27 mouse cellular contexts compared by ENCODE assay signal in the genomic region with DNA sequence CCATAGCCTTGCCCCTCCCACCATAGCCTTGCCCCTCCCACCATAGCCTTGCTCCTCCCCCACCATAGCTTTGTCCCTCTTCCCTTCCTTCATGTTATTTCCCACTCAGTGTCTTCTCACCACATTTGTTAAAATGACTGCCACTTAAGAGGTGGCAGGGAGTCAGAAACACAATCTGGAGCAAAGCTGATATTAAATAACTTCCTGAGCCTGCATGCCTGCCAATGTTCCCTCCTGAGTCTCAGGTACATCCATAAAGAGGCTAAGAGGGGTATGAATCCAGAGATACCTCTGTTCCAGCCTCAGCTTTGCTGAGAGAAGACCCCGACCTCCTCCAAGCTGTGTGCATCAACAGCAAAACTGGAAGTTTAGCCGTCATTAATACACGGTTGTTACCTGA.
"Had no signal": no experiment of that assay in that cellular context is flagged by ENCODE, and none has a peak within 500 bp of the region (broad histone marks: within the 10 kb centered on the region; RNA-seq: fewer than 3 reads in every experiment).

No protein-coding gene starts in this region.

- H3K36me3 ChIP-seq: heart, embryonic 10.5 days; heart, embryonic 12.5 days; hindbrain, embryonic 10.5 days; hindbrain, embryonic 12.5 days; intestine, embryonic 15.5 days; limb, embryonic 10.5 days; limb, embryonic 12.5 days; liver, embryonic 13.5 days; liver, embryonic 15.5 days had no signal

- H3K9me3 ChIP-seq: heart, embryonic 10.5 days; heart, embryonic 12.5 days; hindbrain, embryonic 10.5 days; hindbrain, embryonic 12.5 days; intestine, embryonic 15.5 days; limb, embryonic 10.5 days; limb, embryonic 12.5 days; liver, embryonic 13.5 days; liver, embryonic 15.5 days had no signal

- H3K9ac ChIP-seq: heart, embryonic 12.5 days; hindbrain, embryonic 12.5 days; hindbrain, embryonic 14.5 days; intestine, embryonic 15.5 days; limb, embryonic 12.5 days; liver, embryonic 13.5 days; liver, embryonic 15.5 days; liver, postnatal 0 days had no signal

- H3K4me1 ChIP-seq: heart, embryonic 10.5 days; heart, embryonic 12.5 days; limb, embryonic 10.5 days; limb, embryonic 12.5 days; liver, embryonic 13.5 days; liver, embryonic 15.5 days had no signal

- H3K4me2 ChIP-seq: heart, embryonic 12.5 days; hindbrain, embryonic 12.5 days; hindbrain, embryonic 14.5 days; intestine, embryonic 15.5 days; limb, embryonic 12.5 days; liver, embryonic 11.5 days; liver, embryonic 13.5 days; liver, embryonic 15.5 days had no signal

- H3K27ac ChIP-seq: heart, embryonic 10.5 days; hindbrain, embryonic 10.5 days; hindbrain, embryonic 12.5 days; hindbrain, embryonic 14.5 days; intestine, embryonic 15.5 days; layer of hippocampus, adult 2 months; left cerebral cortex, adult 2 months; limb, embryonic 10.5 days; limb, embryonic 12.5 days; liver, embryonic 13.5 days; liver, embryonic 15.5 days had no signal

- ATAC-seq: hindbrain, embryonic 16.5 days; inflammation-experienced regulatory T-cells, adult 6 months; intestine, embryonic 15.5 days; intestine, postnatal 0 days; liver, postnatal 0 days had no signal

- H3K27me3 ChIP-seq: hindbrain, embryonic 12.5 days; liver, embryonic 15.5 days had no signal

- DNase-seq: gastrocnemius, postnatal 25 days; heart, adult 18-20 months; heart, postnatal 10 days; heart, postnatal 4 days; kidney, adult 18-20 months; kidney, adult 8-10 months; kidney, postnatal 10 days; kidney, postnatal 25 days; kidney, postnatal 4 days; liver; liver, embryonic 13.5 days; liver, postnatal 0 days had no signal

- H3K4me3 ChIP-seq: heart, embryonic 10.5 days; heart, embryonic 12.5 days; hindbrain, embryonic 10.5 days; hindbrain, embryonic 12.5 days; intestine, embryonic 15.5 days; layer of hippocampus, adult 2 months; left cerebral cortex, adult 2 months; limb, embryonic 10.5 days; limb, embryonic 12.5 days; liver, embryonic 13.5 days; liver, embryonic 15.5 days had no signal
